Mouse (Mus musculus) G1E (cell line): ENCODE data around the gene Akap13. TPM values are rescaled to one million over a fixed set of nuclear protein-coding genes. Genes with fewer than 3 reads are reported as not detected.

Source experiments
- ATAC-seq: 2 replicates; pipeline ENCODE4 v1.8.0; 2016; ENCODE audit warnings: mild to moderate bottlenecking; ENCODE audit not compliant: insufficient number of reproducible peaks, poor library complexity, low FRiP score, severe bottlenecking; ENCODE audit errors: extremely low read depth
- DNase-seq: peaks from one replicate; pipeline ENCODE4 v3.0.0; 2012; ENCODE audit warnings: low spot score
- H3K27me3 ChIP-seq: 2 replicates; pipeline ENCODE4 v1.6.1; 2012; ENCODE audit warnings: mild to moderate bottlenecking, low read length, inconsistent platforms; ENCODE audit not compliant: insufficient read depth
- H3K36me3 ChIP-seq: replicated peaks from 2 replicates; pipeline ENCODE3; 2012; ENCODE audit warnings: mild to moderate bottlenecking, inconsistent platforms
- H3K4me1 ChIP-seq: 2 replicates; pipeline ENCODE4 v1.6.1; 2012; ENCODE audit warnings: low read depth, low read length, inconsistent platforms, mixed read lengths; ENCODE audit not compliant: insufficient read depth
- H3K4me3 ChIP-seq: 2 replicates; pipeline ENCODE4 v1.5.1; 2012; ENCODE audit warnings: low read depth, mild to moderate bottlenecking, inconsistent platforms, low read length, moderate library complexity, mixed read lengths
- H3K9me3 ChIP-seq: replicated peaks from 2 replicates; pipeline ENCODE4 v1.6.1; 2012; ENCODE audit warnings: inconsistent platforms
- CTCF ChIP-seq: IDR thresholded peaks from 2 replicates; pipeline ENCODE4 v1.5.1; 2012; ENCODE audit warnings: low read depth, low read length, inconsistent platforms, mixed read lengths
- GATA1 ChIP-seq: IDR thresholded peaks from 2 replicates; pipeline ENCODE4 v1.6.1; 2012; ENCODE audit warnings: borderline replicate concordance, low read length, inconsistent platforms, mixed read lengths
- GATA2 ChIP-seq: IDR thresholded peaks from 2 replicates; pipeline ENCODE4 v1.6.1; 2012; ENCODE audit warnings: low read depth, low read length, inconsistent platforms, borderline replicate concordance
- POLR2AphosphoS5 ChIP-seq: IDR thresholded peaks from 2 replicates; pipeline ENCODE4 v1.6.1; 2012; ENCODE audit warnings: low read depth, low read length, inconsistent platforms; ENCODE audit not compliant: insufficient replicate concordance
- TAL1 ChIP-seq: conservative IDR thresholded peaks from 2 replicates; pipeline ENCODE4 v1.6.1; 2012; ENCODE audit warnings: low read depth, low read length, inconsistent platforms, mixed read lengths
- polyA plus RNA-seq: library from polyadenylated mRNA; stranded (reverse); fragments of >175 nt; gene quantifications from 2 replicates; pipeline ENCODE4 v1.2.3, GENCODE M21; 2012
- total RNA-seq, 2 experiments: library from RNA; stranded (forward) in 1 of 2; stranded (reverse) in 1 of 2; fragments of 200-1000 nt in 1 of 2; fragments of >200 nt in 1 of 2; fragmentation: Nextera tagmentation in 1 of 2; gene quantifications; 2 replicates each; pipeline ENCODE4 v1.2.3; 2014 to 2017

The Akap13 gene
- total and polyA plus RNA-seq, 3 experiments, result 2.8 to 123 (median 47.0) TPM

DNA sequence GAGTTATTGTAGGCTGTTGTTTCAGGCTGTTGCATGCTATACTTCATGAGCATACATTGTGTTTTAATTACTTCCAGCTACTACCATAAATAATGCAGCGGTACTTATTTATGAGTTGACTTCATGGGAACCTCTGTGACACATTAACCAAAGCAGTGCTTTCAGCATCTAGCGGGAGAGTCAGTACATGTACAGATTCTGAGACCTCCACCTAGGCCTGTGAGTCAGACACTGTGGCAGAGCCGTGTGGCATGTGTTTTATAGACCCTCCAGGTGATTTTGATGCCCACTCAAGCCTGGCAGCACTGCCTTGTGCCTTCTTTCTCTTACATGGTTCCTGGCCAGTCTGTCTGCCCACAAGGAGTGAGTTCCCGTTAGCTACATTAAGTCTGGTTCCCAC, 266.0 kb downstream of the Akap13 start:
- peaks cover 59% of the 10 kb centered on the region for H3K36me3 ChIP-seq

DNA sequence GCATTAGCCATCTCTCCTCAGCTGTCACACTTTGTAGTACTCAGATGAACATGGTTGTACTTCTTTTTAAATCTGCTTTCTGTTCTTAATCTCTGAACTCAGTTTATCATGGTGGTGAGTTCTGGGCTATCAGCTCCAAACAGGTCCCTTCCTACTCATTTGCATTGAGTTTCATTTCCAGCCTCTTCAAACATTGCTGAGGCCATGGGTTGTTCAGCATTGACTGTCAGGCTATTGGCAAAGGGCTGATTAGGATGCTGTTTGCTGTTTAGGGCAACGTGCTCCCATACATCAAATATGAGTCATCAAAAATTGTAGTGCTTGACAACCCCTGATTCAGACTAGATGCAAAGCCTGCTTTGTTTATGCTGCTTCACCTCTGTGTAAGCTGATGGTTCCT, 268.7 kb downstream of the Akap13 start:
- H3K9me3 ChIP-seq, result no peaks in the 10 kb centered on the region
- ATAC-seq (no peak), DNase-seq (no peak)
- H3K4me1 ChIP-seq, result no peaks in the 10 kb centered on the region
- peaks cover 69% of the 10 kb centered on the region for H3K36me3 ChIP-seq
- TF ChIP-seq CTCF (no peak), POLR2AphosphoS5 (no peak), GATA2 (no peak), GATA1 (no peak), TAL1 (no peak)
- no peaks in the 10 kb centered on the region for H3K27me3 ChIP-seq
- no peak overlapping the region for H3K4me3 ChIP-seq

More for the DNA sequence above, 266.0 kb downstream of the Akap13 start:
- Histone ChIP-seq H3K4me3 (no peak overlapping the region), H3K4me1 (no peaks in the 10 kb centered on the region), H3K27me3 (no peaks in the 10 kb centered on the region), H3K9me3 (no peaks in the 10 kb centered on the region)
- DNase-seq, result no peak
- no peak for TF ChIP-seq POLR2AphosphoS5
- no peak for TF ChIP-seq GATA2
- TF ChIP-seq CTCF, result no peak
- no peak for TF ChIP-seq GATA1
- TF ChIP-seq TAL1, result no peak
- no peak for ATAC-seq

DNA sequence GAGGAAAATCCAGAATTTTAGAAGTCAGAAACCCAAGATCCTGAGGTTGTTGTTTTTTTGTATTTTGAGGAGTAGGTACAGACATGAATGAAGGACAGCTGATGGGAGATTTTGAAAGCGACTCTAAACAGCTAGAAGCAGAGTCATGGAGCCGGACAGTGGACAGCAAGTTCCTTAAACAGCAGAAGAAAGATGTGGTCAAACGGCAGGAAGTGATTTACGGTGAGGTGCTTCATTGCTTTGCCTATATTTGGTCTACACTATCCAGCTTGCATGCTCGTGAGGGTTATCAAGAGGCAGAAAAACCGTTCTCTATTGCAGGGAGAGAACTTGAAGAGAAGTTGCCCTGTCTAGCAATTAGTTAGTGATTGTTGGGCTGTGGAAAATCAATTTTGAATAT, 270.6 kb downstream of the Akap13 start:
- ATAC-seq, result no peak
- Histone ChIP-seq H3K4me1 (no peaks in the 10 kb centered on the region), H3K27me3 (no peaks in the 10 kb centered on the region), H3K9me3 (no peaks in the 10 kb centered on the region), H3K4me3 (no peak overlapping the region), H3K36me3 (peaks cover 70% of the 10 kb centered on the region)
- no peak for DNase-seq
- TF ChIP-seq GATA1 (no peak), POLR2AphosphoS5 (no peak), GATA2 (no peak), CTCF (no peak), TAL1 (no peak)

DNA sequence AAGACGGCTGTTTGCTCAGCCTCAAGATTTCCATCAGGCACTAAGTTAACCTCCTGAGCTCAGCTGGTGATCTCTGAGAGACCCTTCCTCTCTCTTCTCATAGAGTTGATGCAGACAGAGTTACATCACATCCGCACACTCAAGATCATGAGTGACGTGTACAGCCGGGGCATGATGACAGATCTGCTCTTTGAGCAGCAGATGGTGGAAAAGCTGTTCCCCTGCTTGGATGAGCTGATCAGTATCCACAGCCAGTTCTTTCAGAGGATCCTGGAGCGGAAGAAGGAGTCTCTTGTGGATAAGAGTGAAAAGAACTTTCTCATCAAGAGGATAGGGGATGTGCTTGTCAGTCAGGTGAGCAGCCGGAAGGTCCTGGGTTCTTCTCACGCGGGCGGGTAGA, 271.5 kb downstream of the Akap13 start:
- TF ChIP-seq GATA2 (no peak), CTCF (no peak), GATA1 (no peak), TAL1 (no peak), POLR2AphosphoS5 (no peak)
- DNase-seq (no peak), ATAC-seq (no peak)
- H3K4me1 ChIP-seq, result no peaks in the 10 kb centered on the region
- no peak overlapping the region for H3K4me3 ChIP-seq
- no peaks in the 10 kb centered on the region for H3K27me3 ChIP-seq
- H3K9me3 ChIP-seq, result no peaks in the 10 kb centered on the region
- H3K36me3 ChIP-seq, result peaks cover 75% of the 10 kb centered on the region

DNA sequence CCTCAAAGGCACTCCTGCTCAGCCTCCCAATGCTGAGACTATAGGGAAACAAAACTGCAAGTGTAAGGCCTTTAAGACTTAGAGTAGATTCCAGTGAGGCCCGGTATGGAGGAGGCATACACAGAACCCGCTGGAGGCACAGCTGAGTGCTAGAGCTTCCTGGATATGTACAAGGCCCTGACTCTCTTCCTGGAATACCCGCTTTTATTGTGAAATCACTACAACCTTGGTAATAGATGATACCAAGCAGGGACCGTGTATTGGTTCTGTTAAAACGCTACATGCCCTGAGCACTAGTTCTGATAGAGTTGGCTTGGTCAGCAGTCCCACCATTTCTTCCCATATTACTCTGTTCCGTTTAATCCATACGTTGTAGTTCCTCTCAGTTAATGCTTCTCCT, 274.3 kb downstream of the Akap13 start:
- Histone ChIP-seq H3K4me1 (no peaks in the 10 kb centered on the region), H3K9me3 (no peaks in the 10 kb centered on the region), H3K4me3 (no peak overlapping the region), H3K27me3 (no peaks in the 10 kb centered on the region), H3K36me3 (peaks cover 81% of the 10 kb centered on the region)
- DNase-seq (no peak), ATAC-seq (no peak)
- no peak for TF ChIP-seq GATA1
- TF ChIP-seq GATA2, result no peak
- no peak for TF ChIP-seq POLR2AphosphoS5
- TF ChIP-seq TAL1, result no peak
- TF ChIP-seq CTCF, result no peak

DNA sequence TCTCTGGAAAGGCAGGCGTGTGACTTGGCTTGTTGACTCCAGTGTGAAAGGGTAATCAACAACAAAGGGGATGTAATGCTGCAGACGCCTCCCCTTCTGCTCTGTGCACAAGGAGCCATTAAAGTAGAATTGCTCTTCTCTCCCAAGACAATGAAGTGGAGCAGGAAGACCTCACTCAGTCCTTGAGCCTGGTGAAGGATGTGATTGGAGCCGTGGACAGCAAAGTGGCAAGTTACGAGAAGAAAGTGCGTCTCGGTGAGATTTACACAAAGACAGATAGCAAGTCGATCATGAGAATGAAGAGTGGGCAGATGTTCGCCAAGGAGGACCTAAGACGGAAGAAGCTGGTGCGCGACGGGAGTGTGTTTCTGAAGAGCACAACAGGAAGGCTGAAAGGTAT, 274.9 kb downstream of the Akap13 start:
- TF ChIP-seq GATA2 (no peak), POLR2AphosphoS5 (no peak), CTCF (no peak), GATA1 (no peak), TAL1 (no peak)
- H3K36me3 ChIP-seq, result peaks cover 78% of the 10 kb centered on the region
- no peak for ATAC-seq
- no peak for DNase-seq
- no peaks in the 10 kb centered on the region for H3K27me3 ChIP-seq
- H3K4me3 ChIP-seq, result no peak overlapping the region
- H3K9me3 ChIP-seq, result no peaks in the 10 kb centered on the region
- H3K4me1 ChIP-seq, result no peaks in the 10 kb centered on the region

DNA sequence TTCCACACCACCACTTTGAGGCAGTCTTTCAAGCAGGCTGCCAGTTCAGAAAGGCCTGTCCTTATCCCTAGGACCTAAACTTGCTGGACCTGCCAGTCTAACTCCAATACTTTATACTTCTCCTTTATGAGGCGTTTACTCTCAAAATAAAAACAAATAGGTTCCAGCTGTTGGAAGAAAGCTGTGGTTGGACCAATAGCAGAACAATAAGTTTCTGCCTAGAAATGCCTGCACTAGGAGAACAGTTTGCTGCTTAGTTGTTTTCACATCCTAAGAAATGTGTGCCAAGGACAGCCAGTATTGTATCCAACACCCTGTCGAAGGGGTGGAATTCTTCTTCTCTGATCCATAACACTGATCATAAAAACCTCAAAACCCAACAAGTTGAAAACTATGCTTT, 276.6 kb downstream of the Akap13 start:
- no peak for TF ChIP-seq CTCF
- no peak for TF ChIP-seq GATA2
- no peak for TF ChIP-seq GATA1
- TF ChIP-seq TAL1, result no peak
- no peak for TF ChIP-seq POLR2AphosphoS5
- Histone ChIP-seq H3K9me3 (no peaks in the 10 kb centered on the region), H3K27me3 (no peaks in the 10 kb centered on the region), H3K4me3 (no peak overlapping the region), H3K4me1 (no peaks in the 10 kb centered on the region), H3K36me3 (peaks cover 76% of the 10 kb centered on the region)
- DNase-seq (no peak), ATAC-seq (no peak)
